Mouse (Mus musculus) intestine, postnatal 0 days (tissue): ENCODE data around the gene Ppard. TPM values are rescaled to one million over a fixed set of nuclear protein-coding genes. Genes with fewer than 3 reads are reported as not detected.

ENCODE experiments used
- ATAC-seq: fragments of 200-750 bp; cut with Nextera tagmentation; 2 replicates; pipeline ENCODE4 v1.8.0; 2017; ENCODE audit warnings: mild to moderate bottlenecking, moderate TSS enrichment, moderate library complexity
- H3K27ac ChIP-seq: fragments of 300-500 bp; sonication (generic); 2 replicates; pipeline ENCODE4 v1.5.1; 2014; ENCODE audit warnings: mild to moderate bottlenecking, low read depth, low read length, moderate library complexity
- H3K27me3 ChIP-seq: fragments of 300-500 bp; sonication (generic); replicated peaks from 2 replicates; pipeline ENCODE4 v1.6.1; 2014; ENCODE audit warnings: low read length, mixed read lengths; ENCODE audit not compliant: control insufficient read depth, insufficient read depth
- H3K36me3 ChIP-seq: fragments of 300-500 bp; sonication (generic); 2 replicates; pipeline ENCODE4 v1.6.1; 2014; ENCODE audit warnings: mild to moderate bottlenecking, moderate library complexity; ENCODE audit not compliant: control insufficient read depth, insufficient read depth
- H3K4me1 ChIP-seq: fragments of 300-500 bp; sonication (generic); replicated peaks from 2 replicates; pipeline ENCODE4 v1.6.1; 2014; ENCODE audit warnings: antibody characterized with exemption, low read length, mixed read lengths; ENCODE audit not compliant: control insufficient read depth, insufficient read depth
- H3K4me2 ChIP-seq: fragments of 300-500 bp; sonication (generic); replicated peaks from 2 replicates; pipeline ENCODE4 v1.6.1; 2014; ENCODE audit warnings: low read depth, mild to moderate bottlenecking, moderate library complexity
- H3K4me3 ChIP-seq: fragments of 300-500 bp; sonication (generic); 2 replicates; pipeline ENCODE4 v1.5.1; 2014; ENCODE audit warnings: low read depth, low read length
- H3K9ac ChIP-seq: fragments of 300-500 bp; sonication (generic); 2 replicates; pipeline ENCODE4 v1.6.1; 2014; ENCODE audit warnings: mild to moderate bottlenecking, low read depth, low read length
- H3K9me3 ChIP-seq: fragments of 300-500 bp; sonication (generic); 2 replicates; pipeline ENCODE4 v1.6.1; 2016; ENCODE audit warnings: mixed run types; ENCODE audit not compliant: control insufficient read depth
- CTCF ChIP-seq: sonication (generic); IDR thresholded peaks from 2 replicates; pipeline ENCODE4 v1.5.1; 2016; ENCODE audit warnings: low read depth, mild to moderate bottlenecking, control low read depth, antibody characterized with exemption, moderate library complexity
- WGBS: fragments of 180-500 bp; shearing (Covaris S2); extraction: QIAGEN DNeasy Blood & Tissue Kit; methylation state at CpG from one replicate; pipeline ENCODE4 v1.1.7; 2014; 5-methylcytosine and 5-hydroxymethylcytosine counted together
- polyA plus RNA-seq: library from polyadenylated mRNA; unstranded; fragments of >200 nt; fragmentation: Nextera tagmentation; extraction: Ambion mirVana; gene quantifications from 2 replicates; pipeline ENCODE4 v1.2.1, GENCODE M21; 2015

The Ppard gene
- polyA plus RNA-seq, 1 experiment from 2014 or later: 1.7 TPM

- ATAC-seq: no peak
- no peaks in the 10 kb centered on the region for H3K27me3 ChIP-seq
Observed at GRCm38 (mm10) chr17:28294449-28295333, 62.2 kb downstream of the Ppard start.

GRCm38 (mm10) chr17:28298888-28299287 lies 66.4 kb downstream of the Ppard start:
- Histone ChIP-seq H3K36me3 (peaks cover 29% of the 10 kb centered on the region; the same call in 1 of the 2 replicates), H3K4me2 (no peak overlapping the region), H3K27me3 (no peaks in the 10 kb centered on the region), H3K9me3 (no peaks in the 10 kb centered on the region), H3K4me1 (no peaks in the 10 kb centered on the region), H3K9ac (no peak overlapping the region), H3K27ac (no peak overlapping the region), H3K4me3 (no peak overlapping the region)
- ATAC-seq: no peak
- 95% methylated on average over 17 of the region's 17 CpGs for WGBS
- TF ChIP-seq CTCF: no peak

More at GRCm38 (mm10) chr17:28294449-28295333, 62.2 kb downstream of the Ppard start:
- no peak for TF ChIP-seq CTCF
- Histone ChIP-seq H3K27ac (no peak overlapping the region), H3K36me3 (peaks cover 38% of the 10 kb centered on the region; the same call in 1 of the 2 replicates), H3K9me3 (no peaks in the 10 kb centered on the region), H3K4me1 (no peaks in the 10 kb centered on the region), H3K9ac (no peak overlapping the region), H3K4me2 (no peak overlapping the region), H3K4me3 (no peak overlapping the region)
- WGBS: 66% methylated on average over 17 of the region's 17 CpGs

- WGBS: 56% methylated on average over 11 of the region's 11 CpGs
- Histone ChIP-seq H3K27me3 (no peaks in the 10 kb centered on the region), H3K27ac (no peak overlapping the region), H3K4me3 (no peak overlapping the region), H3K9ac (no peak overlapping the region), H3K36me3 (peaks cover 24% of the 10 kb centered on the region; the same call in 1 of the 2 replicates), H3K9me3 (no peaks in the 10 kb centered on the region), H3K4me1 (no peaks in the 10 kb centered on the region), H3K4me2 (no peak overlapping the region)
- no peak for ATAC-seq
- no peak for TF ChIP-seq CTCF
Observed at GRCm38 (mm10) chr17:28299669-28300320, 67.3 kb downstream of the Ppard start.

- peaks cover 24% of the 10 kb centered on the region; the same call in 1 of the 2 replicates for H3K36me3 ChIP-seq
- no peak for TF ChIP-seq CTCF
- WGBS: 68% methylated on average over 9 of the region's 9 CpGs
- H3K4me3 ChIP-seq: no peak overlapping the region
- ATAC-seq: no peak
- H3K4me2 ChIP-seq: no peak overlapping the region
- H3K9me3 ChIP-seq: no peaks in the 10 kb centered on the region
- no peaks in the 10 kb centered on the region for H3K4me1 ChIP-seq
- H3K27me3 ChIP-seq: no peaks in the 10 kb centered on the region
- no peak overlapping the region for H3K27ac ChIP-seq
- no peak overlapping the region for H3K9ac ChIP-seq
Observed at GRCm38 (mm10) chr17:28300323-28300722, 67.8 kb downstream of the Ppard start.

- no peak for ATAC-seq
- TF ChIP-seq CTCF: no peak
- 67% methylated on average over 3 of the region's 3 CpGs for WGBS
- H3K9ac ChIP-seq: no peak overlapping the region
- no peaks in the 10 kb centered on the region for H3K27me3 ChIP-seq
- H3K4me1 ChIP-seq: no peaks in the 10 kb centered on the region
- no peak overlapping the region for H3K4me2 ChIP-seq
- H3K4me3 ChIP-seq: no peak overlapping the region
- no peaks in the 10 kb centered on the region for H3K9me3 ChIP-seq
- H3K36me3 ChIP-seq: peaks cover 24% of the 10 kb centered on the region; the same call in 1 of the 2 replicates
- no peak overlapping the region for H3K27ac ChIP-seq
Observed at GRCm38 (mm10) chr17:28300850-28301249, 68.3 kb downstream of the Ppard start.

GRCm38 (mm10) chr17:28305172-28305571 lies 72.7 kb downstream of the Ppard start:
- TF ChIP-seq CTCF: no peak
- Histone ChIP-seq H3K9me3 (no peaks in the 10 kb centered on the region), H3K36me3 (no peaks in the 10 kb centered on the region; the same call in 1 of the 2 replicates), H3K4me1 (no peaks in the 10 kb centered on the region; the same call in 1 of the 2 replicates), H3K27me3 (no peaks in the 10 kb centered on the region), H3K9ac (no peak overlapping the region), H3K4me3 (no peak overlapping the region), H3K4me2 (no peak overlapping the region), H3K27ac (no peak overlapping the region)
- no peak for ATAC-seq
- 41% methylated on average over 10 of the region's 10 CpGs for WGBS
